34 mouse cellular contexts compared by ENCODE assay signal in the genomic region with DNA sequence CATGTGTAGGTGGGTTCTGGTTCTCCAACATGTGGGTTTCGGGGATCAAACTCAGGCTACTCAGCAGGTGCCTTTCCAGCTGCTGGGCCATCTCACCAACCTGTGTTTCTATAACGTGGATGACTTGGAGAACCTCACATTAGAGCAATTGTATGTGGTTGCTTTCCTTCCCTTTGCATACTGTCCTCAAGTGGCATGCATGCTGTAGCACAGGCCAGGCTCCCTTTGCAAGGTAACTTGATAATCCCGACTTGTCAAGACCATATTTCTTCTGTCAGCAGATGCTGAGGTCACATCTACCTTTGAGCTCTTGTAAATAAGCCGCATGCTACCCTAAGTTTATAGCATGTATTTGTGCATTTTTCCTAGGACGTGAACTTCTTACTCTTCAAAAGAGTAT.
"Had no signal": no experiment of that assay in that cellular context is flagged by ENCODE, and none has a peak within 500 bp of the region (broad histone marks: within the 10 kb centered on the region; RNA-seq: fewer than 3 reads in every experiment).

No protein-coding gene starts in this region.

- ATAC-seq: hindbrain, embryonic 16.5 days; hindbrain, postnatal 0 days; inflammation-experienced regulatory T-cells, adult 6 months; intestine, embryonic 15.5 days; intestine, embryonic 16.5 days; intestine, postnatal 0 days had no signal

- H3K4me3 ChIP-seq: heart, adult 2 months; heart, embryonic 10.5 days; heart, embryonic 12.5 days; heart, embryonic 13.5 days; heart, embryonic 15.5 days; hindbrain, embryonic 10.5 days; hindbrain, embryonic 12.5 days; hindbrain, embryonic 13.5 days; hindbrain, embryonic 15.5 days; intestine, embryonic 15.5 days; layer of hippocampus, adult 2 months; left cerebral cortex, adult 2 months had no signal

- H3K9ac ChIP-seq: heart, embryonic 12.5 days; heart, embryonic 13.5 days; heart, embryonic 15.5 days; hindbrain, embryonic 12.5 days; hindbrain, embryonic 13.5 days; hindbrain, embryonic 14.5 days; hindbrain, embryonic 15.5 days; intestine, embryonic 15.5 days had no signal

- H3K27ac ChIP-seq: heart, adult 2 months; heart, embryonic 10.5 days; heart, embryonic 13.5 days; heart, embryonic 15.5 days; hindbrain, embryonic 10.5 days; hindbrain, embryonic 12.5 days; hindbrain, embryonic 13.5 days; hindbrain, embryonic 14.5 days; hindbrain, embryonic 15.5 days; hindbrain, postnatal 0 days; intestine, embryonic 15.5 days; kidney, postnatal 0 days; layer of hippocampus, adult 2 months; left cerebral cortex, adult 2 months had no signal

- H3K27me3 ChIP-seq: heart, embryonic 12.5 days; heart, embryonic 13.5 days; heart, embryonic 15.5 days; hindbrain, embryonic 12.5 days; hindbrain, embryonic 13.5 days; hindbrain, embryonic 15.5 days; intestine, embryonic 15.5 days had no signal

- H3K36me3 ChIP-seq: heart, embryonic 10.5 days; heart, embryonic 12.5 days; heart, embryonic 13.5 days; heart, embryonic 15.5 days; hindbrain, embryonic 10.5 days; hindbrain, embryonic 12.5 days; hindbrain, embryonic 13.5 days; hindbrain, embryonic 15.5 days; intestine, embryonic 15.5 days had no signal

- DNase-seq: heart, adult 18-20 months; heart, adult 2 months; heart, postnatal 10 days; heart, postnatal 14 days; heart, postnatal 36 days; heart, postnatal 4 days; kidney, adult 11 months; kidney, adult 2 months; kidney, adult 8-10 months; kidney, adult 9 months; kidney, postnatal 10 days; kidney, postnatal 36 days; kidney, postnatal 4 days; layer of hippocampus, adult 9-11 months; layer of hippocampus, postnatal 36 days had no signal

- H3K4me1 ChIP-seq: heart, embryonic 10.5 days; heart, embryonic 12.5 days; heart, embryonic 13.5 days; heart, embryonic 15.5 days; hindbrain, embryonic 10.5 days; hindbrain, embryonic 12.5 days; hindbrain, embryonic 13.5 days; hindbrain, embryonic 15.5 days; intestine, embryonic 15.5 days had no signal

- H3K9me3 ChIP-seq: heart, embryonic 10.5 days; heart, embryonic 12.5 days; heart, embryonic 13.5 days; heart, embryonic 15.5 days; hindbrain, embryonic 10.5 days; hindbrain, embryonic 12.5 days; hindbrain, embryonic 13.5 days; hindbrain, embryonic 15.5 days; intestine, embryonic 15.5 days had no signal

- H3K4me2 ChIP-seq: heart, embryonic 11.5 days; heart, embryonic 12.5 days; heart, embryonic 13.5 days; heart, embryonic 15.5 days; hindbrain, embryonic 12.5 days; hindbrain, embryonic 13.5 days; hindbrain, embryonic 14.5 days; hindbrain, embryonic 15.5 days; intestine, embryonic 15.5 days had no signal
